ENCODE assay signal across 14 mouse cellular contexts in genomic region chr1:84404880-84405279, GRCm38 (mm10). TPM values are rescaled to one million over a fixed set of nuclear protein-coding genes. Genes with fewer than 3 reads are reported as not detected.
DNase-seq lines count a peak whose midpoint lies in the region; ATAC-seq lines count a peak whose summit lies in the region.
"Had no signal": no experiment of that assay in that cellular context is flagged by ENCODE, and none has a peak within 500 bp of the region (broad histone marks: within the 10 kb centered on the region; RNA-seq: fewer than 3 reads in every experiment).

No protein-coding gene starts in this region.

- peaks cover 5% of the 10 kb centered on the region for H3K4me1 ChIP-seq in midbrain, embryonic 10.5 days
- no peaks in the 10 kb centered on the region for H3K4me1 ChIP-seq in midbrain, embryonic 11.5 days (ENCODE audit: control insufficient read depth, insufficient read depth, low read length)
- H3K4me1 ChIP-seq in heart, embryonic 16.5 days (ENCODE audit: control insufficient read depth, insufficient read depth, low read length), result peaks cover 3% of the 10 kb centered on the region; the same call in 1 of the 2 replicates
- no peaks in the 10 kb centered on the region for H3K4me1 ChIP-seq in midbrain, embryonic 16.5 days (ENCODE audit: control insufficient read depth, insufficient read depth, low read length)
- H3K4me1 ChIP-seq: forebrain, embryonic 13.5 days had no signal

- no peaks in the 10 kb centered on the region for H3K9me3 ChIP-seq in midbrain, embryonic 10.5 days (replicated peaks)
- no peaks in the 10 kb centered on the region for H3K9me3 ChIP-seq in midbrain, embryonic 11.5 days (ENCODE audit: control insufficient read depth, low read length)
- no peaks in the 10 kb centered on the region for H3K9me3 ChIP-seq in heart, embryonic 16.5 days (replicated peaks; ENCODE audit: control insufficient read depth, low read length)
- no peaks in the 10 kb centered on the region for H3K9me3 ChIP-seq in midbrain, embryonic 16.5 days (replicated peaks; ENCODE audit: control insufficient read depth, low read length, poor library complexity, severe bottlenecking)
- H3K9me3 ChIP-seq: forebrain, embryonic 13.5 days had no signal

- no peak for ATAC-seq in midbrain, embryonic 11.5 days (ENCODE audit: low FRiP score)
- peak; percentile 41; the same call in 1 of the 2 replicates for ATAC-seq in heart, embryonic 16.5 days (replicated peaks; ENCODE audit: extremely low read depth, insufficient read depth, low FRiP score)
- 0 out of 2 replicates have a peak, but pooled peaks have one; percentile 12 for ATAC-seq in midbrain, embryonic 16.5 days
- ATAC-seq: forebrain, embryonic 13.5 days had no signal

- DNase-seq in cerebellum, postnatal 25 days, result peak; percentile 4 to 31
- no peak for DNase-seq in cerebellum, postnatal 10 days
- DNase-seq in midbrain, embryonic 10.5 days (ENCODE audit: low spot score), result no peak
- no peak for DNase-seq in midbrain, embryonic 11.5 days (ENCODE audit: low spot score, missing footprints)
- no peak for DNase-seq in MN1 (ENCODE audit: low spot score)
- no peak for DNase-seq in cerebellum, adult 11 months
- DNase-seq: adrenal gland, postnatal 25 days; cerebellum, adult 11-12 months; kidney, adult 11 months; retina, postnatal 1 day had no signal

- H3K9ac ChIP-seq in midbrain, embryonic 11.5 days (ENCODE audit: low read length), result no peak overlapping the region
- no peak overlapping the region for H3K9ac ChIP-seq in heart, embryonic 16.5 days (ENCODE audit: low read length)
- no peak overlapping the region for H3K9ac ChIP-seq in midbrain, embryonic 16.5 days (ENCODE audit: low read depth, low read length)
- H3K9ac ChIP-seq: forebrain, embryonic 13.5 days had no signal

- H3K4me2 ChIP-seq in midbrain, embryonic 11.5 days, result no peak overlapping the region
- H3K4me2 ChIP-seq in heart, embryonic 16.5 days (ENCODE audit: low read depth, low read length), result no peak overlapping the region
- H3K4me2 ChIP-seq in midbrain, embryonic 16.5 days (ENCODE audit: low read length), result no peak overlapping the region
- H3K4me2 ChIP-seq: forebrain, embryonic 13.5 days had no signal

- peak overlapping the region; percentile 49; the same call in 1 of the 2 replicates for H3K27ac ChIP-seq in midbrain, embryonic 10.5 days (replicated peaks)
- H3K27ac ChIP-seq in midbrain, embryonic 11.5 days (ENCODE audit: low read depth, low read length), result no peak overlapping the region
- no peak overlapping the region for H3K27ac ChIP-seq in heart, embryonic 16.5 days (ENCODE audit: low read length)
- 0 out of 2 replicates have a peak overlapping the region, but pooled peaks have one; percentile 17 for H3K27ac ChIP-seq in midbrain, embryonic 16.5 days (ENCODE audit: low read length)
- H3K27ac ChIP-seq: forebrain, embryonic 13.5 days; heart, adult 2 months had no signal

- 47% methylated on average over 12 of the region's 12 CpGs for WGBS in midbrain, embryonic 10.5 days
- WGBS in midbrain, embryonic 11.5 days, result 47% methylated on average over 12 of the region's 12 CpGs
- 28% methylated on average over 12 of the region's 12 CpGs for WGBS in heart, embryonic 16.5 days
- WGBS in midbrain, embryonic 16.5 days, result 47% methylated on average over 12 of the region's 12 CpGs

- H3K4me3 ChIP-seq in midbrain, embryonic 10.5 days, result no peak overlapping the region
- no peak overlapping the region for H3K4me3 ChIP-seq in midbrain, embryonic 11.5 days (ENCODE audit: low read depth, low read length)
- no peak overlapping the region for H3K4me3 ChIP-seq in heart, embryonic 16.5 days (ENCODE audit: low read length)
- no peak overlapping the region for H3K4me3 ChIP-seq in midbrain, embryonic 16.5 days (ENCODE audit: low read depth, low read length)
- H3K4me3 ChIP-seq: forebrain, embryonic 13.5 days; heart, adult 2 months had no signal

- H3K27me3 ChIP-seq in midbrain, embryonic 10.5 days (ENCODE audit: low read depth, poor library complexity, severe bottlenecking), result no peaks in the 10 kb centered on the region
- H3K27me3 ChIP-seq in midbrain, embryonic 11.5 days (ENCODE audit: control insufficient read depth, insufficient read depth, low read length), result no peaks in the 10 kb centered on the region
- no peaks in the 10 kb centered on the region for H3K27me3 ChIP-seq in heart, embryonic 16.5 days (ENCODE audit: control insufficient read depth, insufficient read depth, low read length)
- H3K27me3 ChIP-seq in midbrain, embryonic 16.5 days (ENCODE audit: control insufficient read depth, insufficient read depth, low read depth, low read length), result no peaks in the 10 kb centered on the region
- H3K27me3 ChIP-seq: forebrain, embryonic 13.5 days had no signal

- H3K36me3 ChIP-seq in midbrain, embryonic 10.5 days, result no peaks in the 10 kb centered on the region
- H3K36me3 ChIP-seq in midbrain, embryonic 11.5 days (ENCODE audit: control insufficient read depth, insufficient read depth, low read length), result no peaks in the 10 kb centered on the region
- H3K36me3 ChIP-seq in heart, embryonic 16.5 days (ENCODE audit: control insufficient read depth, insufficient read depth), result no peaks in the 10 kb centered on the region
- 0 out of 2 replicates have a peak, but pooled peaks cover 3% of the 10 kb centered on the region for H3K36me3 ChIP-seq in midbrain, embryonic 16.5 days (ENCODE audit: control insufficient read depth, insufficient read depth, low read length)

RNA-seq across cellular contexts. Expression of gene Pid1, which starts 40.9 kb away (rescaled TPM):
- polyA plus RNA-seq in midbrain, embryonic 10.5 days (2016; fragmentation: Nextera tagmentation; extraction: Ambion mirVana), result 9.6 and 15.9 TPM in 2 replicates
- 25.2 and 26.3 TPM in 2 replicates for polyA plus RNA-seq in midbrain, embryonic 11.5 days (2014; fragmentation: Nextera tagmentation; extraction: Ambion mirVana)
- 8.9 and 9.7 TPM in 2 replicates for polyA plus RNA-seq in heart, embryonic 16.5 days (2015; fragmentation: Nextera tagmentation; extraction: Ambion mirVana)
- 80.8 and 82.7 TPM in 2 replicates for polyA plus RNA-seq in midbrain, embryonic 16.5 days (2015; fragmentation: Nextera tagmentation; extraction: Ambion mirVana)

Comparison
In these comparisons a context has a peak if more than half of its experiments do, and no peak if none do; other contexts are left out.
1. DNase-seq: peak in cerebellum, postnatal 25 days (2 of 2); none in cerebellum, postnatal 10 days (0 of 2), midbrain, embryonic 10.5 days (single experiment), midbrain, embryonic 11.5 days (single experiment), MN1 (single experiment) and cerebellum, adult 11 months (single experiment).
2. H3K27ac ChIP-seq: peak in midbrain, embryonic 10.5 days (single experiment) and midbrain, embryonic 16.5 days (single experiment); none in midbrain, embryonic 11.5 days (single experiment) and heart, embryonic 16.5 days (single experiment).